Mouse (Mus musculus): Measurements from ENCODE around the gene Rsrc1.
"Not testable (repeated sequence)": the region's sequence is repeated elsewhere in the genome, so short reads cannot be mapped to it uniquely, and the experiment has no call there.

Gene Rsrc1

GRCm38 (mm10) chr3:67232617-67233241, 251.5 kb downstream of the Rsrc1 start:
- in situ Hi-C loops (cut with MboI, MseI), result no loop called here

- in situ Hi-C loops (cut with MboI, MseI), result not testable (repeated sequence)
Observed at GRCm38 (mm10) chr3:67242451-67242850, 261.3 kb downstream of the Rsrc1 start.

GRCm38 (mm10) chr3:67267448-67267847, 286.3 kb downstream of the Rsrc1 start:
- in situ Hi-C loops (cut with MboI, MseI), result no loop called here

- in situ Hi-C loops (cut with MboI, MseI), result no loop called here
Observed at GRCm38 (mm10) chr3:67279781-67280180, 298.6 kb downstream of the Rsrc1 start.

GRCm38 (mm10) chr3:67280247-67280646, 299.1 kb downstream of the Rsrc1 start:
- in situ Hi-C loops (cut with MboI, MseI), result no loop called here

GRCm38 (mm10) chr3:67284039-67284438, 302.8 kb downstream of the Rsrc1 start:
- in situ Hi-C loops (cut with MboI, MseI), result no loop called here

- in situ Hi-C loops (cut with MboI, MseI), result no loop called here
Observed at GRCm38 (mm10) chr3:67284848-67285247, 303.7 kb downstream of the Rsrc1 start.

GRCm38 (mm10) chr3:67288664-67289063, 307.5 kb downstream of the Rsrc1 start:
- in situ Hi-C loops (cut with MboI, MseI), result no loop called here

- in situ Hi-C loops (cut with MboI, MseI), result no loop called here
Observed at GRCm38 (mm10) chr3:67289482-67289881, 308.3 kb downstream of the Rsrc1 start.

- in situ Hi-C loops (cut with MboI, MseI), result no loop called here
Observed at GRCm38 (mm10) chr3:67308725-67309124, 327.5 kb downstream of the Rsrc1 start.

- in situ Hi-C loops (cut with MboI, MseI), result no loop called here
Observed at GRCm38 (mm10) chr3:67309644-67310311, 328.6 kb downstream of the Rsrc1 start.

- in situ Hi-C loops (cut with MboI, MseI), result no loop called here
Observed at GRCm38 (mm10) chr3:67311436-67311835, 330.2 kb downstream of the Rsrc1 start.

- in situ Hi-C loops (cut with MboI, MseI), result no loop called here
Observed at GRCm38 (mm10) chr3:67322422-67322821, 341.2 kb downstream of the Rsrc1 start.

- in situ Hi-C loops (cut with MboI, MseI), result loop anchor here (25.0 kb wide), 1 partner anchor 377 kb away; no protein-coding TSS in a partner anchor
Observed at GRCm38 (mm10) chr3:67339558-67339957, 358.4 kb downstream of the Rsrc1 start.

- in situ Hi-C loops (cut with MboI, MseI), result loop anchor here (25.0 kb wide), 1 partner anchor 379 kb away; no protein-coding TSS in a partner anchor
Observed at GRCm38 (mm10) chr3:67340921-67341320, 359.7 kb downstream of the Rsrc1 start.

GRCm38 (mm10) chr3:67343004-67343662, 361.9 kb downstream of the Rsrc1 start:
- in situ Hi-C loops (cut with MboI, MseI), result loop anchor here (25.0 kb wide), 1 partner anchor 381 kb away; no protein-coding TSS in a partner anchor

GRCm38 (mm10) chr3:67344599-67344998, 363.4 kb downstream of the Rsrc1 start:
- in situ Hi-C loops (cut with MboI, MseI), result loop anchor here (25.0 kb wide), 1 partner anchor 382 kb away; no protein-coding TSS in a partner anchor

GRCm38 (mm10) chr3:67346674-67347073, 365.5 kb downstream of the Rsrc1 start:
- in situ Hi-C loops (cut with MboI, MseI), result loop anchor here (5.0 to 25.0 kb wide), 2 partner anchors 384 to 939 kb away; no protein-coding TSS in a partner anchor

GRCm38 (mm10) chr3:67351406-67352127, 370.4 kb downstream of the Rsrc1 start:
- in situ Hi-C loops (cut with MboI, MseI), result no loop called here

- in situ Hi-C loops (cut with MboI, MseI), result no loop called here
Observed at GRCm38 (mm10) chr3:67352128-67352762, 371.1 kb downstream of the Rsrc1 start.

- in situ Hi-C loops (cut with MboI, MseI), result no loop called here
Observed at GRCm38 (mm10) chr3:67352763-67353149, 371.6 kb downstream of the Rsrc1 start.
